Mouse (Mus musculus): ENCODE results near the gene Crtc1. TPM values are rescaled to one million over a fixed set of nuclear protein-coding genes. Genes with fewer than 3 reads are reported as not detected.

The Crtc1 gene
- 14.5 TPM for polyA plus RNA-seq (2017; shearing (Covaris generic))

DNA sequence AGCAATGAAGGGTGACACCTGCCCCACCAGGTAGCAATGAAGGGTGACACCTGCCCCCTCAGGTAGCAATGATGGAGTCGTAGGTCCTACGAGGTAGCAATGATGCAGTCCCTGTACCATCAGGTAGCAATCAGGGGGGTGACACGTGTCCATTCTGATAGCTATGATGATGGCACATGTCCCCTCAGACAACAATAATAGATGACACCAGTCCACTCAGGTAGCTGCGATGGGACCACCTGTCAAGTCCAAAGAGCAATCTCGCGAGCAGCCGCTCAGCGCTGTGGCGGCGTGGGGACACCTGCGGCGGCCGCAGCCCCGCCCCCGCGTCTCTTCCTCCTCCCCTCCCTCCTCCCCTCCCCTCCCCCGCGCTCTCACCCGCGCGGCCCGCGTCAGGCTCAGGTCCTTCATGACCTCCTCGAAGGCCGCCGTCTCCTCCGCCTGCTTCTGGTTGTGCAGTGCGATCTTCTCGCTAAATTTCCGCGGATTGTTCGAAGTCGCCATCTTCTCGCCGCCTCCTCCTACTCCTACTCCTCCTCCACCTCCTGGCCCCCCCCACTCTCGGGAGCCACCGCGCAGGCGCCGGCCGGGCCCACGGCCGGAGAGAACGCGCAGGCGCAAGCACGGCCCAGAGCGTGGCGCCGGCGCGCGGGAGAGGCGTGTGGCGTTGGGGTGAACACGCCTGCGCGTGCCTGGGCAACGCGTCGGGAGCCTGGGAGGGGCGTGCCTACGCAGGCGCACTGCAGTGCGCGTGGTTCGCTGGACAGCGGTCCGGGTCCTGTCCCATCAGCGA is at the start of gene Crtc1:
Gene Crtc1 (minus strand): TSS at position 525 of the 793 bp plus-strand sequence.

DNA sequence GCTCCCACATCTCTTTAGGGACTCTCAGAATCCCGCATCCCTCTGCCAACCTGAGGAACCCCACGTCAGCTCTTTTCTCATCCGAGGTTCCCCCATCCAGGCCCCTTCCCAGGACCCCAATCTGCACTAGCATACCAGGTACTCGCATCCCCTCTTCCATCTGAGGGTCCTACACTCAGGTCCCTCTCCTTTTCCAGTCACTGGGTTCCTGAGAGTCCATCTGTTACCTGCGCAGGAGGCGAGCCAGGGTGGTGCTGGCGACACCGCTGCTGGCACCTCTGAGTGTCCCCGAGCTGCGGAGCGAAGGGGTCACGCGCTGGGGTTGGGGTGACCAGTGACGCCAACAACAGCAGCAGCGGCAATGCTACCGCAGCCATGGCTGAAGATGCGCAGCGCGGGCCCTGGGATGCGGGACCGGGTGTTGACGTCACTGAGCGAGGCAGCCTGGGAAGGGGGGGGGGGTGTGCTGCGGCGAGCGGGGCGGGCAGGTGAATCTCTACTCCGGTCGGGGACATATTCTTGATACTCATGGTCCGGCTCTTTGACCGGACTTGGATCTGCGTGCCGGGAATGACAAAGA is 47.7 kb upstream of the Crtc1 start, which contains the start of gene Tmem59l:
Gene Tmem59l (minus strand): TSS at position 418 of the 580 bp plus-strand sequence.

DNA sequence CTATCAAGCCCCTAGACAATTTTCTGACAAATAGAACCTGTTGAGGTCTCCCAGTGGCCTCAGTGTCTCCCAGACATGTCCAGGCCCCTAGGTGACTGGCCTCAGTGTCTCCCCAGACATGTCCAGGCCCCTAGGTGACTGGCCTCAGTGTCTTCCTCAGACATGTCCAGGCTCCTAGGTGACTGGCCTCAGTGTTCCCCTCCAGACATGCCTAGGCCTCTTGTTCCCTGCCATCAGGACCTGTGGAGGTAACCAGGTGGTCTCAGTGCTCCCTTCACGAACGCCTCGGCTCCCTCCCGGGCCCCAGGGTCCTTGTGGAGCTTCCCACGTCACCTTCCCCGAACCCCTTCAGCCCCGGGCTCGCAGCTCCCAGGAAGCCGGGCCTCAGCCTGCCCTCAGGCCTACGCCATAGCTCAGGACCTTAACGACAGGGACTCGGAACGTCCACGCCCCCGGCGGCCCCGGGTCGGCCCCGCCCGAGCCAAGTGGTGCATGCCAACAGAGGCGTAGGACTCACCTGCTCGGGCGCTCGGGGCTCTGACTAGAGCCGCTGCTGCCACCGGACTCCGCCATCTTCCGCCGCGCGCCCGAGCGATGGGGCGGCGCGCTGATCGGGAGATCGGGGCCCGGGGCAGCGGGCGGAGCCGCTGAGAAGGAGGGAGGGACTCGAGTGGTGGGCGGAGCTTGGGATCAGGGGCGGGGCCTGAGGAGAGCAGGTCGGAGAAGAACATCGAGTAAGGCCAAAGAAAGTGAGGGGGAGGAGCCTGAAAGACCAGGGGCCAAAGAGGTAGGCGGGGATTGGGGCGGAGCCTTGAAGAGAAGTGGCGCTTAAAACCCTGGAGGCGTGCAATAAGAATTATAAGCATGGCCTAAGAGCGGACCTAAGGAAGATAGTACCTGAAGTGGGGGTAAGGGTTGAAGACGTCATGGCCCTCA is 37.2 kb upstream of the Crtc1 start, which contains the start of gene Klhl26:
Gene Klhl26 (minus strand): TSS at position 636 of the 936 bp plus-strand sequence.

DNA sequence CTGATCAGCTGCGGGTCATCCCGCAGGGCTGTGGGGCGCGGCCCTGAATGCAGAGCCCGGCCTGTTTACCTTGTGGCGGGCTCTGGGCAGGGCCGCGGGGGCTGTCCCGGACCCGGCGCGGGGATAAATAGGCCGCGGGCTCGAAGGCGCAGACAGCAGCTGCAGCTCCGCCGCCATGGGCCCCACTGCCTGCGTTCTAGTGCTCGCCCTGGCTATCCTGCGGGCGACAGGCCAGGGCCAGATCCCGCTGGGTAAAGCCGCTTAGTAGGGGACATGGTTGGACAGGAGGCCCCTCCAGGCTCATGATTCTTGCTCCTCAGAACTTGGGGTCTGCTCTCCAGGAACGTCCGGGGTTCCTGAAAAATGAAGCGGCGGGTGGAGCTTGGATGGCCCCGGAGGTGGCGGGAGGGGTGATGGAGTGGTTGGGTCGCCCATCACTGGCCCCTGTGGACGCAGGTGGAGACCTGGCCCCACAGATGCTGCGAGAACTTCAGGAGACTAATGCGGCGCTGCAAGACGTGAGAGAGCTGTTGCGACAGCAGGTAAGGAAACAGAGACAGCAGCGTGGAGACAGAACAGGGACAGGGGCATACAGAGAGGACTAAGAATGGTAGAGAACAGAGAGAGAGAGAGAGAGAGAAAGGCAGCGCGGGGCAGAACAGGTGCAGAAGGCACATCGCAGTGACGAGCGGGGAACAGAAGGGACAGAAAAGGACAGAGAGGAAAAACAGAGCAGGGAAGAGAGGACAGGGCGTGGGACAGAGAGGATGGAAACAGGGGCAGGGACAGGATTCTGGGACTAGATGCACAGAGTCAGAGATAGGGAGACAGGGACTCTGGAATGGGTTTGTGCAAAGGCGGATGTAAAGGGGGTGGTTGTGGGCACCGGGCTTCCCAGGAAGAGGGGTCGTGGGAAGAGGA is 65.7 kb downstream of the Crtc1 start, which contains the start of gene Comp:
Gene Comp (plus strand): TSS at position 162 of the 921 bp plus-strand sequence.

DNA sequence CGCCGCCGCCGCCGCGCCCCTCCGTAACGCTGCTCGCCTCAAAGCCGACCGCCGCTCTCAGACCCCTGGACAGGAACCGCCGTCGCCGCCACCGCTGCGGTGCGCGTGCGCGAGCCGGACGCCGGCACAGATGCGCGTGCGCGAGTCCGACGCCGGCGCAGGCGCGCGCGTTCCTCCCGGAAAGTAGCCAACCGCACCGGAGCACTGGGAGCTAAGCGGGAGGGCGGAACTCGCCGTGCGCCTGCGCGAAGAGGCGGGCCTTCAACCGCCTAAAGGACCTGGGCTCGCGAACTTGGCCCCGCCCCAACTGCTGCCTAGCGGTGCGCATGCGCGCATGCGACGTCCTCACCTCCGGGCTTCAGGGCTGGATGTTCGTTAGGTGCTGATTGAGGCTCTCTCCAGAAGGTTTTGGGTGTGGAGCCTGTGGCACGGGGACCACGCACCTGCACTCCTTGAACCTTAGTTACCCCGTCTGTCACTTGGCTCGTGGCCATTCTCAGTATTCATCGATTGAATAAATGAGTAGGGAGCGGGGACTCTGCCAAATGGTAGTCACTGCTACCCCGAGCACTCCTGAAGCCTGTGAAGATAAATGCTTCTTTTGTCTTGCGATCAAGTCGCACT is 86.1 kb downstream of the Crtc1 start, which contains the start of gene Upf1:
Gene Upf1 (minus strand): TSS at position 85 of the 624 bp plus-strand sequence.

Other genes with a start within 250 kb of the Crtc1 start
- gene Slc25a42, start 227.3 kb downstream of the Crtc1 start, polyA plus RNA-seq (2017; shearing (Covaris generic)), result 13.1 TPM
- gene Sugp2, start 205.4 kb downstream of the Crtc1 start, polyA plus RNA-seq (2017; shearing (Covaris generic)), result 34.8 TPM
- gene Armc6, start 205.1 kb downstream of the Crtc1 start, polyA plus RNA-seq (2017; shearing (Covaris generic)), result 17.8 TPM
- 0.27 TPM for gene Homer3, start 156.8 kb downstream of the Crtc1 start, polyA plus RNA-seq (2017; shearing (Covaris generic))
- gene Ddx49, start 137.1 kb downstream of the Crtc1 start, polyA plus RNA-seq (2017; shearing (Covaris generic)), result 52.9 TPM
- 354 TPM for gene Cope, start 137.1 kb downstream of the Crtc1 start, polyA plus RNA-seq (2017; shearing (Covaris generic))
- not detected for gene Cers1, start 123.8 kb downstream of the Crtc1 start, polyA plus RNA-seq (2017; shearing (Covaris generic))
- 0.28 TPM for gene Gdf1, start 109.8 kb downstream of the Crtc1 start, polyA plus RNA-seq (2017; shearing (Covaris generic))
- 4.7 TPM for gene Upf1, start 86.3 kb downstream of the Crtc1 start, polyA plus RNA-seq (2017; shearing (Covaris generic))
- 0.20 TPM for gene Comp, start 66.0 kb downstream of the Crtc1 start, polyA plus RNA-seq (2017; shearing (Covaris generic))
- 15.2 TPM for gene Klhl26, start 37.4 kb upstream of the Crtc1 start, polyA plus RNA-seq (2017; shearing (Covaris generic))
- gene Tmem59l, start 47.8 kb upstream of the Crtc1 start, polyA plus RNA-seq (2017; shearing (Covaris generic)), result not detected
- not detected for gene Crlf1, start 53.6 kb upstream of the Crtc1 start, polyA plus RNA-seq (2017; shearing (Covaris generic))
- 105 TPM for gene Rex1bd, start 67.2 kb upstream of the Crtc1 start, polyA plus RNA-seq (2017; shearing (Covaris generic))
- gene Uba52, start 71.2 kb upstream of the Crtc1 start, polyA plus RNA-seq (2017; shearing (Covaris generic)), result 1,261 TPM
- 429 TPM for gene Fkbp8, start 88.1 kb upstream of the Crtc1 start, polyA plus RNA-seq (2017; shearing (Covaris generic))
- gene Kxd1, start 88.4 kb upstream of the Crtc1 start, polyA plus RNA-seq (2017; shearing (Covaris generic)), result 94.0 TPM
- 41.2 TPM for gene Ell, start 99.9 kb upstream of the Crtc1 start, polyA plus RNA-seq (2017; shearing (Covaris generic))
- 71.1 TPM for gene Isyna1, start 154.8 kb upstream of the Crtc1 start, polyA plus RNA-seq (2017; shearing (Covaris generic))
- gene Ssbp4, start 169.3 kb upstream of the Crtc1 start, polyA plus RNA-seq (2017; shearing (Covaris generic)), result 17.3 TPM
- gene Lrrc25, start 176.6 kb upstream of the Crtc1 start, polyA plus RNA-seq (2017; shearing (Covaris generic)), result 0.33 TPM
- gene Gdf15, start 192.9 kb upstream of the Crtc1 start, polyA plus RNA-seq (2017; shearing (Covaris generic)), result not detected
- 8.9 TPM for gene Pgpep1, start 220.8 kb upstream of the Crtc1 start, polyA plus RNA-seq (2017; shearing (Covaris generic))
- 297 TPM for gene Lsm4, start 233.7 kb upstream of the Crtc1 start, polyA plus RNA-seq (2017; shearing (Covaris generic))

Measured in activated CD4-positive, CD25-positive, alpha-beta regulatory T cell, adult 9 weeks (primary cell).